Mouse (Mus musculus) neutrophil, adult 59 days (primary cell): ENCODE data around the gene Hdc. TPM values are rescaled to one million over a fixed set of nuclear protein-coding genes. Genes with fewer than 3 reads are reported as not detected.

Experiments
- total RNA-seq, 2 experiments: library from RNA; stranded (reverse); gene quantifications; 1 replicate in 1 of 2; 2 replicates in 1 of 2; pipeline ENCODE4 v1.2.4; 2023

Hdc gene
- total RNA-seq = 100 to 1,000 TPM; 349 to 388 TPM

DNA sequence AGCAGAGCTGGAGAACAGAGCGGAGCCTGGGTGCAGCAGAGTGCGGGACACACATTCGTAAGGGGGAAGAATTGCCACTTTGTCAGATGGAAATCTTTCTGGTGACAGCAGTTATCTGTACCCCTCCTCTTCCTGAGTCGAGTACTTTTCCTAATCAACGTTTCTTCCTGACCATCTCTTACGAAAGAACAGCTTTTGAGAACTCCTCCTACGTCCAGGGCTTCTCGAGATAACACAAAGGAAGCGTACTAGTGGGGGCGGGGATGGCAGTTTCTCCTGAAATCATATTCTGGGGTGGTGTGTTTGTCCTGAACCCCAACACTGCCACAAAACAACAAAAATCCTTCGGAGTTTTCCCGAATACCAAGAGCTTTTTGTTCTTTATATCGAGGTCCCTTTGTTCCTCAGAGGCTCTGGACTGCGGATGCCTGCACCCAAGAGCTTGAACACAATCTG, at the start of gene Hdc:
TSS of gene Hdc (minus strand) at position 51 of the 456 bp plus-strand sequence.

DNA sequence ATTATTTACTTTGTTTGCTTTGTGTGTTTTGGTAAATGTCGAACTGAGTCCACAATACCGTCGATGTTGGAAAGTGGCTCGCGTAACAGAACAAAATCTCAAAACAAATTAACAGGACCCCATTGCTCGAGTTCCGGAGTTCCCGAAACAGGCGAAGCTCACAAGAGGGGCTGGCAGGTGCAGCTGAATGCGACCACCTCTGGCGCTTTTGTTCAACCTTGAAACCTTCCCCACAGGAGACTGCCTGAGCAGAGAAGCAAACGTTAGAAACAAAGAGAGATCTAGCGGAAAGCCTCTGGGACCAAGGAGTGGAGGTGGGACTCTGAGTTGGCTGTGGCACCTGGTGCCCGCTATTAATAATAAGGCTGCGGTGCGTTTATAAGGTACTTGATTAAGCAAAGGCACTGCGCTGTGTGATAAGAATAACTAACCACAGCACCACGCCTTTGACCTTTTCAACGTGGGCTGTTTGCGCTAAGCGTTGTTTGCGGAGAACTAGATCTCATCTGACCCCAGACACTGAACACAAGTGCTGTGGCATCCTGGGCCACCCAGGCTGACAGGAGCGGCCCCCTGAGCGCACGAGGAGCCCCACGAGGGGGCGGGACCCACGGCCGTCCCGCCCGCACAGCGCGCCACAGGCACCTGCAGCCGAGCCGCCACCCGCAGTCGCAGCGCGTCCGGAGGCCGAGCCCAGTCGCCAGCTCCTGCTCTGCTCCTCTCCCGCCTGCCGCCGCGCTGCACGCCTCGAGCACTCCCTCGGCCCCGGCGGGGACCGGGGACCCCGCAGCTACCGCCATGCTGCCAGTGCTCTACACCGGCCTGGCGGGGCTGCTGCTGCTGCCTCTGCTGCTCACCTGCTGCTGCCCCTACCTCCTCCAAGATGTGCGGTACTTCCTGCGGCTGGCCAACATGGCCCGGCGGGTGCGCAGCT, 66.5 kb downstream of the Hdc start, which contains the start of gene Slc27a2:
TSS of gene Slc27a2 (plus strand) at position 51 of the 934 bp plus-strand sequence.

Other genes with a start within 250 kb of the Hdc start
- gene Atp8b4, start 118.6 kb downstream of the Hdc start, total RNA-seq = 100 to 1,000 TPM; 165 to 167 TPM
- gene Slc27a2, start 66.9 kb downstream of the Hdc start, total RNA-seq = not detected
- gene Gabpb1, start 57.0 kb upstream of the Hdc start, total RNA-seq = 10 to 100 TPM; 35.9 to 39.9 TPM
- gene Usp8, start 88.0 kb upstream of the Hdc start, total RNA-seq = 10 to 100 TPM; 45.3 to 49.7 TPM
- gene Usp50, start 164.2 kb upstream of the Hdc start, total RNA-seq = not detected